ENCODE assay signal across 9 mouse cellular contexts in genomic region chr7:34232785-34233725, GRCm38 (mm10). TPM values are rescaled to one million over a fixed set of nuclear protein-coding genes. Genes with fewer than 3 reads are reported as not detected.
DNase-seq lines count a peak whose midpoint lies in the region; ATAC-seq and TF ChIP-seq lines count a peak whose summit lies in the region.
"Had no signal": no experiment of that assay in that cellular context is flagged by ENCODE, and none has a peak within 500 bp of the region (broad histone marks: within the 10 kb centered on the region; RNA-seq: fewer than 3 reads in every experiment).

No protein-coding gene starts in this region.

- TF ChIP-seq RAD21 in MEL (IDR thresholded peaks at IDR 0.05; ENCODE audit: low read depth, low read length), result no peak

- H3K4me1 ChIP-seq in heart, embryonic 16.5 days (ENCODE audit: control insufficient read depth, insufficient read depth, low read length), result peaks cover 28% of the 10 kb centered on the region
- peaks cover 4 to 5% of the 10 kb centered on the region in 2 experiments for H3K4me1 ChIP-seq in MEL (ENCODE audit: control insufficient read depth in 1 of 2, insufficient read depth in 2 of 2, low read length in 2 of 2)
- 0 out of 2 replicates have a peak, but pooled peaks cover 11% of the 10 kb centered on the region for H3K4me1 ChIP-seq in forebrain, postnatal 0 days (ENCODE audit: insufficient read depth)
- peaks cover 47% of the 10 kb centered on the region for H3K4me1 ChIP-seq in midbrain, embryonic 10.5 days

- H3K9me3 ChIP-seq in heart, embryonic 16.5 days (replicated peaks; ENCODE audit: control insufficient read depth, low read length), result no peaks in the 10 kb centered on the region
- no peaks in the 10 kb centered on the region for H3K9me3 ChIP-seq in MEL (replicated peaks; ENCODE audit: insufficient read depth, low read length)
- H3K9me3 ChIP-seq in forebrain, postnatal 0 days (ENCODE audit: low read length), result no peaks in the 10 kb centered on the region
- H3K9me3 ChIP-seq in midbrain, embryonic 10.5 days (replicated peaks), result no peaks in the 10 kb centered on the region

- H3K79me2 ChIP-seq in MEL (ENCODE audit: control insufficient read depth, insufficient read depth, low read length, poor library complexity), result peaks cover 19% of the 10 kb centered on the region

- intact Hi-C loops in heart, postnatal 14 days (cut with DNase I), result loop anchor here (5.0 to 10.0 kb wide), 2 partner anchors 36 to 422 kb away; partner anchors contain the start of genes Kctd15 and Pdcd2l

- no peaks in the 10 kb centered on the region for H3K27me3 ChIP-seq in heart, embryonic 16.5 days (ENCODE audit: control insufficient read depth, insufficient read depth, low read length)
- no peaks in the 10 kb centered on the region for H3K27me3 ChIP-seq in MEL (ENCODE audit: control insufficient read depth in 1 of 2, insufficient read depth in 2 of 2, low read length in 2 of 2)
- no peaks in the 10 kb centered on the region for H3K27me3 ChIP-seq in forebrain, postnatal 0 days (ENCODE audit: insufficient read depth, low read length)
- no peaks in the 10 kb centered on the region for H3K27me3 ChIP-seq in midbrain, embryonic 10.5 days (ENCODE audit: low read depth, poor library complexity, severe bottlenecking)

- H3K9ac ChIP-seq in heart, embryonic 16.5 days (ENCODE audit: low read length), result peak overlapping the region; percentile 81
- H3K9ac ChIP-seq in MEL (ENCODE audit: control insufficient read depth, low read depth, low read length, poor library complexity, severe bottlenecking), result peak overlapping the region; percentile 85
- peak overlapping the region; percentile 39; the same call in 1 of the 2 replicates for H3K9ac ChIP-seq in forebrain, postnatal 0 days

- TF ChIP-seq CTCF in MEL (IDR thresholded peaks at IDR 0.05 in 2 of 3, conservative IDR thresholded peaks at IDR 0.05 in 1 of 3; ENCODE audit: control insufficient read depth in 1 of 3, insufficient read depth in 1 of 3, low read depth in 2 of 3, low read length in 3 of 3, poor library complexity in 1 of 3, severe bottlenecking in 1 of 3), result no peak
- TF ChIP-seq CTCF in forebrain, postnatal 0 days (IDR thresholded peaks at IDR 0.05; ENCODE audit: low read depth), result no peak

- peak overlapping the region; percentile 82 for H3K4me2 ChIP-seq in heart, embryonic 16.5 days (ENCODE audit: low read depth, low read length)
- H3K4me2 ChIP-seq in forebrain, postnatal 0 days (ENCODE audit: low read depth), result peak overlapping the region; percentile 65

- DNase-seq in heart, postnatal 14 days, result no peak
- DNase-seq in MEL (ENCODE audit: low read depth, low spot score), result peak; percentile 77
- DNase-seq in forebrain, postnatal 0 days, result no peak
- no peak for DNase-seq in midbrain, embryonic 10.5 days (ENCODE audit: low spot score)
- DNase-seq in urinary bladder, postnatal 4 days (ENCODE audit: low spot score in 2 of 2), result no peak

- peak overlapping the region; percentile 98 for H3K27ac ChIP-seq in heart, embryonic 16.5 days (ENCODE audit: low read length)
- peak overlapping the region; percentile 87 for H3K27ac ChIP-seq in MEL (ENCODE audit: control insufficient read depth, low read depth, low read length)
- H3K27ac ChIP-seq in forebrain, postnatal 0 days (ENCODE audit: low read depth, low read length), result peak overlapping the region; percentile 74
- peak overlapping the region; percentile 90 for H3K27ac ChIP-seq in midbrain, embryonic 10.5 days (replicated peaks)

- no peak for ATAC-seq in heart, embryonic 16.5 days (replicated peaks; ENCODE audit: extremely low read depth, insufficient read depth, low FRiP score)
- no peak for ATAC-seq in forebrain, postnatal 0 days
- no peak for ATAC-seq in monocyte, adult 5-6 weeks (replicated peaks; ENCODE audit: insufficient number of reproducible peaks, low FRiP score, low TSS enrichment, poor library complexity, severe bottlenecking)
- no peak for ATAC-seq in megakaryocyte progenitor cell, adult 5-6 weeks (replicated peaks; ENCODE audit: poor library complexity)

- TF ChIP-seq EP300 in MEL (IDR thresholded peaks at IDR 0.05; ENCODE audit: low read depth in 1 of 2, low read length in 2 of 2), result peak; percentile 24 to 73; a peak in 3 of 4 replicates

- WGBS in heart, embryonic 16.5 days, result 36% methylated on average over 7 of the region's 7 CpGs
- 38% methylated on average over 7 of the region's 7 CpGs for WGBS in forebrain, postnatal 0 days
- 47% methylated on average over 7 of the region's 7 CpGs for WGBS in midbrain, embryonic 10.5 days

- H3K36me3 ChIP-seq in heart, embryonic 16.5 days (ENCODE audit: control insufficient read depth, insufficient read depth), result peaks cover 16% of the 10 kb centered on the region
- H3K36me3 ChIP-seq in MEL (ENCODE audit: control insufficient read depth in 1 of 2, insufficient read depth in 2 of 2, low read length in 2 of 2), result peaks cover 3 to 9% of the 10 kb centered on the region in 2 experiments
- peaks cover 21% of the 10 kb centered on the region for H3K36me3 ChIP-seq in forebrain, postnatal 0 days (ENCODE audit: insufficient read depth)
- H3K36me3 ChIP-seq in midbrain, embryonic 10.5 days, result peaks cover 29% of the 10 kb centered on the region

- H3K4me3 ChIP-seq in heart, embryonic 16.5 days (ENCODE audit: low read length), result peak overlapping the region; percentile 62
- peak overlapping the region; percentile 71 to 76 for H3K4me3 ChIP-seq in MEL (ENCODE audit: control insufficient read depth in 1 of 2, insufficient read depth in 1 of 2, low read depth in 2 of 2, low read length in 2 of 2)
- peak overlapping the region; percentile 52 for H3K4me3 ChIP-seq in forebrain, postnatal 0 days (ENCODE audit: low read depth, low read length)
- H3K4me3 ChIP-seq in midbrain, embryonic 10.5 days, result peak overlapping the region; percentile 60

- TF ChIP-seq POLR2A in MEL (IDR thresholded peaks at IDR 0.05; ENCODE audit: control insufficient read depth in 1 of 2, insufficient read depth in 1 of 2, low read depth in 1 of 2, low read length in 2 of 2, poor library complexity in 1 of 2), result no peak

TF ChIP-seq in MEL, 35 proteins besides CTCF, POLR2A, EP300 and RAD21:
- TF ChIP-seq MAX (IDR thresholded peaks at IDR 0.05; ENCODE audit: low read length) (no peak), MXI1 (IDR thresholded peaks at IDR 0.05; ENCODE audit: low read depth, low read length) (0 out of 2 replicates have a peak, but pooled peaks have one; percentile 35), GATA1 (IDR thresholded peaks at IDR 0.05; ENCODE audit: low read depth, low read length) (peak; percentile 75), ETS1 (IDR thresholded peaks at IDR 0.05; ENCODE audit: low read depth, low read length) (peak; percentile 64), NELFE (IDR thresholded peaks at IDR 0.05; ENCODE audit: low read depth, low read length) (peak; percentile 34), RCOR1 (IDR thresholded peaks at IDR 0.05; ENCODE audit: low read depth, low read length) (0 out of 2 replicates have a peak, but pooled peaks have one; percentile 34), CHD1 (IDR thresholded peaks at IDR 0.05; ENCODE audit: low read depth, low read length) (peak; percentile 97), BHLHE40 (IDR thresholded peaks at IDR 0.05; ENCODE audit: borderline replicate concordance, low read depth, low read length) (peak; percentile 15; the same call in 1 of the 2 replicates), MYB (IDR thresholded peaks at IDR 0.05; ENCODE audit: low read depth, low read length) (no peak)

RNA-seq across cellular contexts. Expression of gene Gpi1, which starts 2.9 kb away (rescaled TPM):
- 694 and 810 TPM in 2 replicates for polyA plus RNA-seq in heart, embryonic 16.5 days (2015; fragmentation: Nextera tagmentation; extraction: Ambion mirVana)
- total RNA-seq in heart, postnatal 14 days (2021), result 100 to 1,000 TPM; 507 to 526 TPM
- total RNA-seq in MEL (2012; rRNA removed), result 270 and 388 TPM in 2 replicates
- 1,000 to 10,000 TPM in 1 of 2 experiments, 100 to 1,000 TPM in 1; 727 to 1,355 TPM for polyA plus RNA-seq in MEL (2012; ENCODE audit: insufficient read depth in 1 of 2, insufficient read length in 2 of 2, low read depth in 1 of 2, low replicate concordance in 2 of 2, missing spikeins in 1 of 2)
- 170 and 223 TPM in 2 replicates for total RNA-seq in forebrain, postnatal 0 days (2014; rRNA removed)
- polyA plus RNA-seq in forebrain, postnatal 0 days (2015; fragmentation: Nextera tagmentation; extraction: Ambion mirVana), result 180 and 259 TPM in 2 replicates
- polyA plus RNA-seq in midbrain, embryonic 10.5 days (2016; fragmentation: Nextera tagmentation; extraction: Ambion mirVana), result 324 and 395 TPM in 2 replicates
- 219 to 290 TPM (median 277 TPM) in 3 replicates for total RNA-seq in monocyte, adult 5-6 weeks (2017)
- total RNA-seq in megakaryocyte progenitor cell, adult 5-6 weeks (2015), result 573 and 626 TPM in 2 replicates
- total RNA-seq in megakaryocyte progenitor cell, adult 5-6 weeks (2017), result 615 and 714 TPM in 2 replicates

RNA-seq across cellular contexts. Expression of gene Gm6096, which starts 17.8 kb away (rescaled TPM):
- polyA plus RNA-seq in heart, embryonic 16.5 days (2015; fragmentation: Nextera tagmentation; extraction: Ambion mirVana), result 0.42 and 0.52 TPM in 2 replicates
- total RNA-seq in heart, postnatal 14 days (2021), result not detected
- not detected in 2 replicates for total RNA-seq in MEL (2012; rRNA removed)
- not detected for polyA plus RNA-seq in MEL (2012; ENCODE audit: insufficient read depth in 1 of 2, insufficient read length in 2 of 2, low read depth in 1 of 2, low replicate concordance in 2 of 2, missing spikeins in 1 of 2)
- not detected in 2 replicates for total RNA-seq in forebrain, postnatal 0 days (2014; rRNA removed)
- not detected in 2 replicates for polyA plus RNA-seq in forebrain, postnatal 0 days (2015; fragmentation: Nextera tagmentation; extraction: Ambion mirVana)
- polyA plus RNA-seq in midbrain, embryonic 10.5 days (2016; fragmentation: Nextera tagmentation; extraction: Ambion mirVana), result not detected in 2 replicates
- total RNA-seq in monocyte, adult 5-6 weeks (2017), result not detected in 3 replicates
- not detected in 2 replicates for total RNA-seq in megakaryocyte progenitor cell, adult 5-6 weeks (2015)
- total RNA-seq in megakaryocyte progenitor cell, adult 5-6 weeks (2017), result not detected in 2 replicates
- total RNA-seq: hematopoietic stem cell, adult 5-6 weeks had no signal

RNA-seq across cellular contexts. Expression of gene Pdcd2l, which starts 36.6 kb away (rescaled TPM):
- 59.3 and 59.5 TPM in 2 replicates for polyA plus RNA-seq in heart, embryonic 16.5 days (2015; fragmentation: Nextera tagmentation; extraction: Ambion mirVana)
- 10 to 100 TPM; 16.2 to 19.2 TPM for total RNA-seq in heart, postnatal 14 days (2021)
- total RNA-seq in MEL (2012; rRNA removed), result 25.7 and 29.5 TPM in 2 replicates
- polyA plus RNA-seq in MEL (2012; ENCODE audit: insufficient read depth in 1 of 2, insufficient read length in 2 of 2, low read depth in 1 of 2, low replicate concordance in 2 of 2, missing spikeins in 1 of 2), result 10 to 100 TPM in 1 of 2 experiments, not detected in 1; 26.6 TPM
- 47.4 and 63.7 TPM in 2 replicates for total RNA-seq in forebrain, postnatal 0 days (2014; rRNA removed)
- polyA plus RNA-seq in forebrain, postnatal 0 days (2015; fragmentation: Nextera tagmentation; extraction: Ambion mirVana), result 69.0 and 74.7 TPM in 2 replicates
- 77.9 and 79.9 TPM in 2 replicates for polyA plus RNA-seq in midbrain, embryonic 10.5 days (2016; fragmentation: Nextera tagmentation; extraction: Ambion mirVana)
- 22.9 to 36.0 TPM (median 31.0 TPM) in 3 replicates for total RNA-seq in monocyte, adult 5-6 weeks (2017)
- 25.2 and 32.9 TPM in 2 replicates for total RNA-seq in megakaryocyte progenitor cell, adult 5-6 weeks (2015)
- total RNA-seq in megakaryocyte progenitor cell, adult 5-6 weeks (2017), result 33.0 and 42.0 TPM in 2 replicates
